Mouse (Mus musculus) heart, embryonic 10.5 days (tissue): Measurements from ENCODE around the gene Rab8b. TPM values are rescaled to one million over a fixed set of nuclear protein-coding genes. Genes with fewer than 3 reads are reported as not detected.

Experiments used
- DNase-seq: peaks from one replicate; pipeline ENCODE4 v3.0.0-alpha.2; 2017; ENCODE audit warnings: low spot score
- H3K27ac ChIP-seq: fragments of 300-500 bp; sonication (generic); 2 replicates; pipeline ENCODE4 v1.5.1; 2016; ENCODE audit warnings: mild to moderate bottlenecking
- H3K27me3 ChIP-seq: fragments of 300-500 bp; sonication (generic); 2 replicates; pipeline ENCODE4 v1.6.1; 2016; ENCODE audit warnings: mild to moderate bottlenecking; ENCODE audit not compliant: poor library complexity, insufficient read depth, severe bottlenecking
- H3K36me3 ChIP-seq: fragments of 300-500 bp; sonication (generic); 2 replicates; pipeline ENCODE4 v1.6.1; 2016; ENCODE audit warnings: mild to moderate bottlenecking, moderate library complexity
- H3K4me1 ChIP-seq: fragments of 300-500 bp; sonication (generic); 2 replicates; pipeline ENCODE4 v1.6.1; 2016; ENCODE audit warnings: mild to moderate bottlenecking
- H3K4me3 ChIP-seq: fragments of 300-500 bp; sonication (generic); 2 replicates; pipeline ENCODE4 v1.5.1; 2016; ENCODE audit warnings: mild to moderate bottlenecking, moderate library complexity
- H3K9me3 ChIP-seq: fragments of 300-500 bp; sonication (generic); 2 replicates; pipeline ENCODE4 v1.6.1; 2016; ENCODE audit warnings: mild to moderate bottlenecking, moderate library complexity
- whole genome bisulfite sequencing: fragments of 180-500 bp; shearing (Covaris S2); methylation state at CpG from one replicate; pipeline ENCODE4 v1.1.7; 2016; 5-methylcytosine and 5-hydroxymethylcytosine counted together
- polyA plus RNA-seq: library from polyadenylated mRNA; unstranded; fragments of >200 nt; fragmentation: Nextera tagmentation; extraction: Ambion mirVana; gene quantifications from 2 replicates; pipeline ENCODE4 v1.2.1, GENCODE M21; 2016

Rab8b gene
- polyA plus RNA-seq, 1 experiment from 2014 or later: 21.1 TPM

DNA sequence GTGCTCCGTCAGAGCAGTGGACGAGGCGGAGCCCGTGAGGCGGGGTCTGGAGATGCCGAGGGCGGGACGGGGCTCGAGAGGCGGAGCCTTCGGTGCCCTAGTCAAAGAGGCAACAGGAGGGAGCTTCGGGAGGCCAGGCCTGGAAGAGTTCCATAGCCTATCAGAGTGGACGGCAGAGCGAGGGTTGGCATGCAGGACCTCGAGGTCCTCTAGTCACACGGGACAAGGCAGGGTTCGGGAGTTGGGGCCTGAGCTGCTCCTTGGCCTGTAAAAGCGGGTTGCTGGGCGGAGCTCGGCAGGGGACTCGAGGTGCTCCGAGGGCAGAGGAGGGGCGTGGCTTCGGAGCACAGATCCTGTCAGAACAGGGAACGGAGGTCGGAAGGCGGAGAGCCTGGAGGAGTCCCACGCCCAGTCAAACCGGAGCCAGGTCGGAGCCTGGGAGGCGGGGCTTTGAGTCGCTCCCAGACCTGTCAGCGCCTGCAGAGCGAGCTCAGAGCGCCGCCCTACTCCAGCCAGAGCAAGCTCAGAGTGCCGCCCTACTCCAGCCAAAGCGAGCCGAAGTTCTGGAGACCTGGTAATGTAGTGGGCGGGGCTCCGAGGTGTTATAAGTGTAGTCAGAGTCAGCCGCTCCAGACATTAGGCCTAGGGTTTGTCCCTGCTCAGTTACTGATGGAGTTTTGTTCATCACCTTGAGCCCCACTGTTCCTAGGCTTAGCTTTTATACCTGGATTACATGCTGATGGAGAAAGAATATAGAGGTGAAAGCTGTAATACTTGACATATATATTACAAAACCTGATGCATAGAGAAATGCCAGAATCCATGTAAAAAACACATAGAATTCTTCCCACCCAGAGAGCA lies 123.8 kb downstream of the Rab8b start, which contains the start of gene Aph1b:
Gene Aph1b (minus strand): TSS at position 27 of the 861 bp plus-strand sequence.
- Histone ChIP-seq H3K36me3 (no peaks in the 10 kb centered on the region), H3K9me3 (no peaks in the 10 kb centered on the region), H3K4me1 (peaks cover 8% of the 10 kb centered on the region; the same call in 1 of the 2 replicates), H3K27ac (peak within 1 kb of the TSS; percentile 90), H3K4me3 (peak within 1 kb of the TSS; percentile 78), H3K27me3 (no peaks in the 10 kb centered on the region)
- WGBS: under 1% methylated on average over 42 of the region's 42 CpGs
- DNase-seq: peak; percentile 99

DNA sequence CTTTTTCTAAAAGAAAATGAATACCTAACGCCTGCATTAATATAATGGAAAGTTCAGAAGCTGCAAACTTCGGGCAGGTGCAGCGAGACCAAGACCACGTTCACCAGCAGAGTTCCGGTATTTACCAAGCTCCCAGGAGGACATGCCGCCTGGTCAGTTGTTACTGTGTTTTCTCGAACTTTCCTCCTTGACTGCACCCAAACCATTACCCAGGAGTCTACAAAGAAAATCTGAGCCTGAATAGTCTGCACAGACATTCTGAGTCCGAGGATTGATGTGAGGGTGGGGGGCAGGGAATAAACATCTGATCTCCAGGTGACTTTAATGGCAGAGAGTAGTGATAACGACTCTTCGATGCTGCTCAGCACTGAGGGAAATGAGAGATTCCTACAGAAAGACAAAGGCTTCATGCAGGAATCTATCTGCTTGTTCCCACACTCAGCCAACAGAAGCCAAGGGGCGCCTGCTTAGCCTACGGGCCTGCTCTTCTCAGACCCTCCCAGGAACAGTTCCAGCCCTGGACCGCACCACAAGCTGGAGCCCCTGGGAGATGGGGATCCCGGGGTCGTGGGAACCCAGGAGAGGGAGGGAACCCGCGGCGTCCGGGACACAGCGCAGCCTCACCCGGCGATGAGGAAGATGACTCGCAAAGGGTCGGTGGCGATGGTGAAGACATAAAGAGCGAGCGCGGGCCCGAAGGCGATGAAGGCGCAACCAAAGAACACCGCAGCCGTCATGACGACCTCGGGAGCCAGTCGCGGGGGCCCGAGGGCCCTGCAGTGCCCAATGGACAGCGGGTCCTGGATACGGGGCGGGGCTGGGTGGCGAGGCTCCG lies 124.6 kb downstream of the Rab8b start:
- H3K4me3 ChIP-seq: peak overlapping the region; percentile 78
- DNase-seq: no peak
- peaks cover 7% of the 10 kb centered on the region for H3K36me3 ChIP-seq
- H3K4me1 ChIP-seq: peaks cover 8% of the 10 kb centered on the region; the same call in 1 of the 2 replicates
- H3K27ac ChIP-seq: peak overlapping the region; percentile 90
- H3K27me3 ChIP-seq: no peaks in the 10 kb centered on the region
- no peaks in the 10 kb centered on the region for H3K9me3 ChIP-seq
- 2% methylated on average over 43 of the region's 43 CpGs for WGBS

Other genes with a start within 250 kb of the Rab8b start
- 0.70 and 1.3 TPM in 2 replicates for gene Car12, start 206.0 kb downstream of the Rab8b start, polyA plus RNA-seq
- 7.7 and 7.9 TPM in 2 replicates for gene Aph1b, start 124.2 kb downstream of the Rab8b start, polyA plus RNA-seq
- gene Gm10647, start 122.6 kb downstream of the Rab8b start, polyA plus RNA-seq: 0.53 and 0.69 TPM in 2 replicates
- gene Aph1c, start 85.0 kb downstream of the Rab8b start, polyA plus RNA-seq: 1.5 and 2.4 TPM in 2 replicates
- 626 and 705 TPM in 2 replicates for gene Rps27l, start 26.4 kb upstream of the Rab8b start, polyA plus RNA-seq
- 10.1 and 11.4 TPM in 2 replicates for gene Lactb, start 55.8 kb upstream of the Rab8b start, polyA plus RNA-seq
- gene Tpm1, start 129.7 kb upstream of the Rab8b start, polyA plus RNA-seq: 2,990 and 4,096 TPM in 2 replicates